Mouse (Mus musculus) mammary gland, adult 2 months (tissue): ENCODE results near the gene Prmt9. TPM values are rescaled to one million over a fixed set of nuclear protein-coding genes. Genes with fewer than 3 reads are reported as not detected.

ENCODE experiments used
- polyA plus RNA-seq: library from polyadenylated mRNA; depleted of rRNA; stranded (reverse); fragments of >200 nt; gene quantifications from 2 replicates; pipeline ENCODE4 v1.2.3, GENCODE M21; 2012; ENCODE audit warnings: low replicate concordance; rRNA removed

The Prmt9 gene
- polyA plus RNA-seq, result 9.1 and 9.2 TPM in 2 replicates

DNA sequence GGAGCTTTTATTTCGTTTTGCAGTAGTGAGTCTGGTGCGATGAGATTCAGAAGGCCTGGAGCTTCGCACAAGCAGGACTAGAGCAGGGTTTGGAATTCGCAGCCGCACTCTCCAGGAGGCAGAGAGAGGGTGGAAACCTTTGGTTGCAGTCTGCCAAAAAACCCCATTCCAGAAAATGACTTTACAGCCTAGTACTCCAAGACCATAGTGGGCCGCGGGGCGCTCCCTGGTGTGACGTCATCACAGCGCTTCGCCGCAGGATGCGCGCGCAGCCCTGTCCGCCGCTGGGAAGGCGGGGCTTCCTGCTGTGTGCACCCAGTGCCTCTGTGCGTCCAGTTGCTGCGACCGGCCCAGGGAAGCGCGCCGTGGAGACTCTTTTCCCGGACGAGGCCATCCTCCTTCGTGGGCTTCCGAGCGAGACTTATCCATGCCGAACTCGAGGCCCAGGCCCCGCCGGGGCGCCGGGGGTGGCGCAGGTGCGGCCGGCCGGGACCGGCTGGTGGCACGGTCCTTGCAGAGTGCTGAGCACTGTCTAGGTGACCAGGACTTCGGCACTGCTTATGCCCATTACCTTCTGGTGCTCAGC is at the start of gene Prmt9:
Gene Prmt9 (plus strand): TSS at position 277 of the 586 bp plus-strand sequence.

DNA sequence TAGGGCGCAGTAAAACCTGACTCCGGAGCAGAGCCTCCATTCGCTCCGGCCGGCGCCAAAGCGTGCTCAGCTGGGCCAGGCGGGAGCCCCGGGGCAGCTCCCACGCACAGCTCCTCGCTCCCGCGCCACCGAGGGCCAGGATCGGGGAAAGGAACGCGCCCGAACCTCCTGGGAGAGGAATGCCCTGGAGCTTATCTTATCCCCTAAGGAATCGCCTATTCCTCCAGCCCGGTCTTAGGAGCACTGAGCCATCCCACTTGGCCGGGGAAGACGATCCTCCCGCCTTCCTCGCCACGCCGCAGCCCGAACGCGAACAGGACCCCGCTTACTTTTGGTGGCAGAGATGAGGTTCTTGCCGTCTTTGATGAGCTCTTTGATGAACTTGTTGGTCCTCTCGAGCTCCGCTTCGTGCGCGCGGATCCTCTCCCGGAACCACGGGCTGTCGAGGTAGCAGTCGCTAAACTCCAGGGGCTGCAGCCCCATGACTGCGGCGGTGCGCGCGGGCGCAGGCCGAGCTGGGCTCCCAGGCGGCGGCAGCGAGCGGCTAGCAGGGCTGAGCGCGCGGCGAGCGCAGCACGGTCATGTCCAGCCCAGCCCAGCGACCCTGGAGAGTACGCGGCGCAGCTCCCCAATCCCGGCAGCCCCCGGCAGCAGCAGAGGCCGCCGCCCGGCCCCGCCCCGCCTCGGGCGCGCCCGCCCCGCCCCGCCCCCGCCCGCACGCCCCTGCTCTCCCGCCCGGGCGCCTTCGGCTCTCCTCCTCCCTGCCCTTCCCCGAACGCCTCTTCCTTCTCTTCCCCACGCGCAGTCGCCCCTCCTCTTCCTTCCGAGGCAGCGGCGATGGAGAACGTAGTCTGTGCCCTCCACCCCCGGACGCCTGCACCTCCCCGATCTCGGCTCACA is 31.6 kb upstream of the Prmt9 start, which contains the start of gene Arhgap10:
Gene Arhgap10 (minus strand): TSS at position 653 of the 900 bp plus-strand sequence.

DNA sequence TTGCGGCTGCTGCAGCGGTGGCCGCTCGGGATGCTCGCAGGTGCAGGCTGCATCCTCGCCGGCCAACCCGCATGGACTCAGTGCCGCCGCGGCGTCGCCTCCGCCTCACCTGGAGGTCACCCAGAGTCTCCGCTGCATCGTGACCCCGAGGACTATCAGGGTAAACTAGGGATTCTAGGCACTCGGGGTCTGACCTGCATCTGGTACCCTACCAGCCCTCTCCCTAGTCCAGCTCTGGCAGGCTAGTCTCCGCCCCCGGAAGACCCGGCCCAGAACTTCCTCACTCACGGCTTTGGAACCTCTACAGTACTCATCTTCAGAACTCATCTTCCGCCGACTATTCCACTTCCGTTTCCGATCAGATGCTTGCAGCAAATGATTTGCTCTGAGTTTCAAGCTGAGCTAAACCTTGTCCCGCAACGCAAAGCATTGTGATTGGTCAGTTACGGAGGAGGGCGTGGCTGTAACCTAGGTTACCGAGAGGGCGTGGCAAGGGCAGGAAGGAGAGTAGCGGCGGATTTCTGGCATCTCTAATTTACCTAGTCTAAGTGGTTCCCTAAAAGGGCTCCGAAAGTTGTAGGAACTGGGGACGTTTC is 61.3 kb downstream of the Prmt9 start, which contains the start of gene Tmem184c:
Gene Tmem184c (minus strand): TSS at position 325 of the 596 bp plus-strand sequence.

Other genes with a start within 250 kb of the Prmt9 start
- 10.5 and 12.1 TPM in 2 replicates for gene Arhgap10, start 31.4 kb upstream of the Prmt9 start, polyA plus RNA-seq
- 9.9 and 12.5 TPM in 2 replicates for gene Tmem184c, start 61.3 kb downstream of the Prmt9 start, polyA plus RNA-seq
- gene Ednra, start 175.1 kb downstream of the Prmt9 start, polyA plus RNA-seq, result 15.2 and 21.7 TPM in 2 replicates